Mouse (Mus musculus) lung, adult 18-20 months (tissue): Measurements from ENCODE around the gene Plpp1.

Source experiments
- DNase-seq, 2 experiments: peaks; one replicate each; pipeline ENCODE4 v3.0.0; 2022; ENCODE audit warnings: mixed read lengths in 2 of 2

The Plpp1 gene

GRCm38 (mm10) chr13:112818125-112818524 lies 17.5 kb downstream of the Plpp1 start:
- DNase-seq, result no peak

DNA sequence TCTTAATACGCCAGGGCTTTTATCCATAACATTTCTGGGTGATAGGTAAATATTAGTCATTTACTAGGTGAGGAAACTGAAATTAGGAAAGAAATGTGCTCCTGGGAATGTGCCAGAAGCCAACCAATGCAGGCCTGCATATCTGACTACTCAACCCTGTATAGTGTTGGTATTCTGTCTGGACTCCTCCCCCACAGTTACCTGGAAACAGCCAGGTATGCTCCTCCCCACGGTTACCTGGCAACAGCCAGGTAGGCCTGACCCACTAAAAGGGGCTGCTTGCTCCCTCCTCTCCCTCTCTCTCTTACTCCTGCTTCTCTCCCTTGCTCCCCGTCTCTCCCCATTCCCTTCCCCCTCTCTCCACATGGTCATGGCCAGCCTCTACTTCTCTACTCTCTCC lies 21.8 kb downstream of the Plpp1 start:
- DNase-seq, result no peak

- no peak for DNase-seq
These were observed 22.8 kb downstream of the Plpp1 start for GRCm38 (mm10) chr13:112823236-112823910.

- DNase-seq, result no peak
These were observed 23.5 kb downstream of the Plpp1 start for GRCm38 (mm10) chr13:112823911-112824648.

DNA sequence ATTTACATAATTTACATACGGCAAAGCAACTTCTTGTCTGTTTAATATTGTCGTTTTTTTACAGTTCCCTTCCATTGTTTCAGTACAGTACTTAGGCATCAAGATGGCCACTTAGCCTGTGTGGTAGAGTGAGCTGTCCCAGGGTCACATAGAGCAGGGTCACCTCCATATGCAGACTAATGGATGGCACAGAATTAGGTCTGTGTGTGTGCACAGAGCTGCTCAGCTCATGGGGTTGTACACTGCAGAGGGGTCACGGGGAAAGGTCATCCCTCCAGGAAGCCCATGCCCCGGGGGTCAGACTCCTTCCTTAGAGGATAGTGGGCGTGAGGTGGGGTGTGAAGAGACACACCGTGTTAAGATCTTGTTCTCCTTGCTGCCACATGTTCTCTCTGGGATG lies 24.9 kb downstream of the Plpp1 start:
- no peak for DNase-seq

DNA sequence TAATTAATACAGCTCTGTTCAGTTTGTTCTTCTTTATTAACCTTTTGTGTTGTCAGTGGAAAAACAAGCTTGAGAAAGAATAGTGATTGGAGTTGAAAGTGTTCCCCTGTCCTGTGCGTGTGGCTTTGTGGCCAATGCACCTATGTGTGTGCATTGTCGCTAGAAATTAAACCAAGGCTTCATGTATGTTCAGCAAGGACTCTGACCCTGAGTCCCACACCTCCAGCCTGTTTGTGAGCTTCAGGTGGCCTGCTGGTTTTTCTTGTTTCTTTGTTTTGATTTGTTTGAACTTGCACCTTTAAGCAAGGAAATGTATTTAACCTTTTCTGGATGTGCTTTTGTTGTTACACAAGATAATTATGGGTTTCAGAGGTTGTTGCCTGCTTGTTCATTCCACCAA lies 29.0 kb downstream of the Plpp1 start:
- no peak for DNase-seq

DNA sequence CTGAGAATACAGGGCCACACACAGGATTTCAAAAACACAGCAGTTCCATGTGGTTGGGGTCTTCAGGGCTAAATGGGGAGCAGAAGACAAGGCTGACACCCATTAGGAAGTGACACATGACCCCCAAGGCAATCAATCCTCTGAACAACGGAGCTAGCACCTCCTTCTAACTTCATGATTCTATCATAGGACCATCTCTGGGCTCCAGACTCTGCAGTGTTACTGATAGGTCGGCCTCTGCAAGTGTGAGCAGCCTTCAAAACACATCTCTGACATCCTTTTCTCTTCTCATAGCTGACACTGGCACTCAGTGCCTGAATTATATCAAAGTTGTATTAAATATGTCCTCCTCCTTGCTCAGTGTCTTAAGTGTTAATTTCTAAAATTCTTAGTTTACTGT lies 32.0 kb downstream of the Plpp1 start:
- no peak for DNase-seq

GRCm38 (mm10) chr13:112833253-112833894 lies 32.8 kb downstream of the Plpp1 start:
- DNase-seq, result no peak

- DNase-seq, result no peak
These were observed 33.3 kb downstream of the Plpp1 start for GRCm38 (mm10) chr13:112833895-112834263.

- peak; percentile 9 to 26 for DNase-seq
These were observed 34.5 kb downstream of the Plpp1 start for GRCm38 (mm10) chr13:112835113-112835512.

DNA sequence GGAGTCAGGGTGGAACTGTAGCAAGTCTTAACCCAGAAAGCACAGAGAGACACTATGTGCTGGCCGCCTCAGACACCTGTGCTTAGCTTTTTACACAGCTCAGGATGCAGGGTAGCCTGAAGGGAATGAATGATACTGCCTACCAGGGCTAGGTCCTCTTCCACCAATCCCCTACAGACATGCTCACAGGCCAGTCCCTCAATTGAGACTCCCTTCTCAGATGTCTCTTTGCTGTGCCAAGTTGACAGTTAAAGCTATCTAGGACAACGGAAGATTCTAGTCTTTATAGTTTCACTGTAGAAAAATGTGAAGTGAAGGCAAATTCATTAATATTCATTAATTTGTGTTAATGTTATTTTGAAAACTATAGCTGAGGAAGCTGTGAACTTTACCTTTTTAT lies 36.4 kb downstream of the Plpp1 start:
- no peak for DNase-seq

DNA sequence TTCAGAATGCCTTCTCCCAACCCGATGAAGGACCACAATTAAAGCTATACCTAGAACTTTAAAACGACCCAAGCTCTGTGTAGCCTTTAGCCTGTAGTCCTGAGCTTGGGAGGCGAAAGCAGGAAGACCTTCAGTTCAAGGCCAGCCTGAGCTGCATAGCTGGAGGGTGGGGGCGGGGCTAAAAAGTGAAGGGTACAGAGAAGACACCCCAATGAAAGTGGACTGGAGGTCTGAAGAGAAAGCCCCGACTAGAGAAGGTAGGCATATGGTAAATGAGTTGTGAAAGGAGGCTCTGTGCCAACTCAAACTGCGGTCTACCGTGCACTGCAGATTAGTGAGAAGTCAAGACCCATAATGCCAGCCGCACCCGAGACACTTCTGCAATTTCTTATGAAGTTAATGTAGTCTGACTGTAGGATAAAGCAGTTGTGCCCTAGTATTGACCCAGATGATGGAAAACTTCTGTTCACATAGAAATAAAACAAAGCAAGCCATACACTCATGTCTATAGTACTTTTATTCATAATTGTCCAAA lies 37.1 kb downstream of the Plpp1 start:
- DNase-seq, result no peak

- no peak for DNase-seq
These were observed 38.1 kb downstream of the Plpp1 start for GRCm38 (mm10) chr13:112838562-112839232.

- DNase-seq, result no peak
These were observed 39.9 kb downstream of the Plpp1 start for GRCm38 (mm10) chr13:112840241-112841087.

GRCm38 (mm10) chr13:112845931-112846330 lies 45.3 kb downstream of the Plpp1 start:
- no peak for DNase-seq

DNA sequence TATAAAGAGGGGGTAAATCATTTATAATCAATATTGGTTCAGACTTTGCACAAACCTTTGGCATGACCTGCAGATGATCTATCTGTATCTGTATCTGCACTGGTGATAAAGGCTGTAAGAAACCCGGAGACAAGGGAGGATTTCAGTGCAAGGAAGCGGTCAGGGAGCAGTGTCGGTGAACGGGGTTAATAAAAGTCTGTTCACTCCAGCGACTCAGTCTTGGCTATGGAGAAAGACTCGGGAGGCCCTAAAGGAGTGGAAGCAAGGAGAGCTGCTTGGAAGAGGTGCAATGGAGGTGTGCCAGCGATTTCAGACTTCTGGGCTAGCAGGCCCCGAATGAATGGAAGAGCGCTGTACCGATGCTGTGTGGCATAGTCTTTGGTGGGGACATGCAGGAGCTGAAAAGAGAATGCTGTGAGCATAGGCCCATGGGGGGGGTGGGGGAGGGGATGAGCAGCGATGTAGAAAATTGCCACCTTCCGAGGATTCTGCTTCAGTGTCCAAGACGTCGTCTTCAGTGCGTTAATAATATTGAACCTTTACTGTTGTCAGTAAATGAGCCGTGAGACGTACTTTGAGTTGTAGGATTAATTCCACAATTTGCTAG lies 53.2 kb downstream of the Plpp1 start:
- no peak for DNase-seq

DNA sequence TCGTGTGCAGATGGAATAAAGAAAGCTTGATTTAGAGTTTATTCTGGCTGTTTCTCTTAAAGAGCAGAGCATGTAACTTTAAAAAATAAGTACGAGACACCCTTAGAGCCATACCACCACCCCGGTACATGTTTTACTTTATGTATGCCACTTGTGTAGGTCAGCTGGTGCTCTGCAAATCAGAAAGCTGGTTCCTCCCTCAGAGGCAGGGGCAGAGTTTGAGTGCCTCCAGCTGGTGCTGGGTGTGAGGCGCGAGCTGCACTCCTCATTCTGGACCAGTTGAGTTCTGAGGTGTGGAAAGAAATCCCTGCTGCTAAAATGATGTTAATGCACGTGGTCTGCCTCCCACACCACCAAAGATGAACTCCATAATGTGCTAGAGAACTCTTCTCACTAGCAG lies 53.8 kb downstream of the Plpp1 start:
- DNase-seq, result no peak

DNA sequence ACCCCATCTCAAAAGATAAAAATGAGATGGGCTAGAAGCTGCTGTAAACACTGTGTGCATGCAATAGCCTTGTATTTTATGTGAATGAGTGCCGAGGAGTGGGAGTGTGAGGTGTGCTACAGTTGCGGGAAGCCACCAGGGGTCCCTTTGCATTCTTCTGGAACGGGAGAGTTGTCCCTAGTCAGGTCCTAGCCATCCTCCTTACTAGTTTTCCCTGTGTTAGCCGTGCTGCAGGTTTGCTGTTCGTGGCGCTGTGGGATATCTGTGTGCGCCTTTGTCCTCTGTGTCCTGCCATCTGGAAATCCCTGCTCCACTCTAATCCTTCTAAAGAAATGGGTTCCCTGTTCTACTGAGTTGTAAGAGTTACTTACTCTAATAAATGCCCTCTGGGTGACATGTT lies 57.3 kb downstream of the Plpp1 start:
- DNase-seq, result no peak

DNA sequence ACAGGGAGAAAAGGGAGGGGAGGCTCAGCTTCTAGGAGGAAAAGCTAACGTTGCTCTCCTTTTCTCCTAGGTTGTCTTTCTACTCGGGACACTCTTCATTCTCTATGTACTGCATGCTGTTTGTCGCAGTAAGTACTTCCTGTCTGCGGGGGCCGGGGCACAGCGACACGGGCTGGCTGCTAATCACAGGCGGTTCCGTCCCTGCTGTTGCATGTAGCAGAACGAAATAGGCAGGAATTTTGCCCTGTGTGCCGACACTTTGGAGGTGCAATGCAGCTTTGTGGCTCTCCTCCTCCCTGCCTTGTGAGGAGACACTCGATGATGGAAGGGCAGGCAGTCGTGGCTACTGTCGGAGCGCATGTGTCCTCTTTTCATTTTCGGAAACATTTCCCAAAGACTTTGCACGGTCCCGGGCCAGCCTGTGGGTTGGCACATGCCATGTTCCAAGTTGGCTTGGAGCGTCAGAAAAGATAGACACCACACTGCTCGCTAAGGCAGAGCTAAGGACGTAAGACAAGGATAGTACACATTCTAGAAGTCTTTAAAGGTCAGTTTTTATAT lies 59.1 kb downstream of the Plpp1 start:
- no peak for DNase-seq

GRCm38 (mm10) chr13:112860370-112860769 lies 59.8 kb downstream of the Plpp1 start:
- DNase-seq, result no peak

DNA sequence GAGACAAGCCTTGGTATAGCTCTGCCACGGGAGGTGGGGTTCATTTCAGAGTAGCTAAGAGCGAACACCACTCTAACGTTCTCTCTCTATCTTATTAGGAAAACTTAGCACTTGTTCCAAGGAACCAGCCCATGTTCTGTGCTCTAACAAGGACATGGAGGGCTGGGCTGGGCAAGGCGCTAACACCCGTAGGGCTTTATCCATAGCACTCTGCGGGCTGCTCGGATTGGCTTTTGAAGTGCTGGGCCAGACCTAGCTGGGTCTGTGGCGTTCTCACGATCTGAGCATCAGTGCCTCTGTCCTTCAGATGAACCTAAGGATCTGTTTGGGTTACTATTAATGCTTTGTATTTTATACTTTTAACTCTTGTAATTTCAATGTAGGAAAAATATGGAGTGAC lies 60.3 kb downstream of the Plpp1 start:
- no peak for DNase-seq
